Mouse (Mus musculus) liver, postnatal 0 days (tissue): ENCODE measurements at regions not wholly inside any gene's neighbourhood (a gene's known extent, or its start where the extent isn't known, plus 50 kb on each side); places are given as distances from the start of the nearest gene placed in this dataset.

Experiments
- CTCF ChIP-seq: sonication (generic); IDR thresholded peaks from 2 replicates; pipeline ENCODE4 v1.5.1; 2016; ENCODE audit warnings: antibody characterized with exemption, low read depth
- EP300 ChIP-seq: IDR thresholded peaks from 2 replicates; pipeline ENCODE4 v1.6.1; 2016; ENCODE audit warnings: antibody characterized with exemption, low read depth, mild to moderate bottlenecking

GRCm38 (mm10) chr1:185125737-185126286 lies 78.1 kb upstream of the Rab3gap2 start:
- TF ChIP-seq EP300 (no peak), CTCF (no peak)
